Mouse (Mus musculus) kidney, adult 2 months (tissue): ENCODE measurements around the gene Rfx2. TPM values are rescaled to one million over a fixed set of nuclear protein-coding genes. Genes with fewer than 3 reads are reported as not detected.

Experiments used
- DNase-seq: peaks from one replicate; pipeline ENCODE4 v3.0.0; 2021
- H3K27ac ChIP-seq: fragments of 200-500 bp; 2 replicates; pipeline ENCODE4 v1.5.1; 2012; ENCODE audit warnings: low read depth, low read length, control low read depth, inconsistent platforms; ENCODE audit not compliant: insufficient read depth
- H3K27me3 ChIP-seq: fragments of 200-500 bp; replicated peaks from 2 replicates; pipeline ENCODE4 v1.6.1; 2012; ENCODE audit warnings: mild to moderate bottlenecking, moderate library complexity, low read length, inconsistent platforms; ENCODE audit not compliant: control insufficient read depth, insufficient read depth
- H3K36me3 ChIP-seq: fragments of 200-500 bp; 2 replicates; pipeline ENCODE4 v1.6.1; 2012; ENCODE audit warnings: mild to moderate bottlenecking, moderate library complexity, low read length, inconsistent platforms; ENCODE audit not compliant: control insufficient read depth, insufficient read depth
- H3K4me1 ChIP-seq: fragments of 200-500 bp; 2 replicates; pipeline ENCODE4 v1.6.1; 2011; ENCODE audit warnings: low read length; ENCODE audit not compliant: control insufficient read depth, insufficient read depth
- H3K4me3 ChIP-seq: fragments of 200-500 bp; 2 replicates; pipeline ENCODE4 v1.5.1; 2011; ENCODE audit warnings: mild to moderate bottlenecking, low read depth, low read length, control low read depth; ENCODE audit not compliant: insufficient read depth
- CTCF ChIP-seq: fragments of 200-500 bp; conservative IDR thresholded peaks from 2 replicates; pipeline ENCODE4 v1.5.1; 2011; ENCODE audit warnings: low read depth, mild to moderate bottlenecking, control low read depth, low read length, moderate library complexity, mixed read lengths; ENCODE audit not compliant: insufficient read depth, insufficient read length
- POLR2A ChIP-seq: fragments of 200-500 bp; IDR thresholded peaks from one replicate; pipeline ENCODE4 v1.6.1; 2011; ENCODE audit warnings: low read depth, low read length, control low read depth
- WGBS: fragments of 180-500 bp; shearing (Covaris S2); methylation state at CpG from one replicate; pipeline ENCODE4 v1.1.7; 2018; 5-methylcytosine and 5-hydroxymethylcytosine counted together
- polyA plus RNA-seq: library from polyadenylated mRNA; depleted of rRNA; stranded (reverse); fragments of >200 nt; gene quantifications from 2 replicates; pipeline ENCODE4 v1.2.3, GENCODE M21; 2012

Rfx2 gene
- polyA plus RNA-seq, 1 experiment, result 4.8 TPM

GRCm38 (mm10) chr17:56789286-56789685 is 41.5 kb downstream of the Rfx2 start:
- WGBS, result 87% methylated on average over 6 of the region's 6 CpGs
- DNase-seq, result no peak
- H3K4me1 ChIP-seq, result no peaks in the 10 kb centered on the region
- H3K27ac ChIP-seq, result no peak overlapping the region
- H3K27me3 ChIP-seq, result no peaks in the 10 kb centered on the region
- no peak overlapping the region for H3K4me3 ChIP-seq
- H3K36me3 ChIP-seq, result no peaks in the 10 kb centered on the region
- TF ChIP-seq POLR2A (no peak), CTCF (no peak)

- DNase-seq, result no peak
- no peaks in the 10 kb centered on the region for H3K4me1 ChIP-seq
- no peaks in the 10 kb centered on the region for H3K36me3 ChIP-seq
- H3K27me3 ChIP-seq, result no peaks in the 10 kb centered on the region
- no peak for TF ChIP-seq POLR2A
- TF ChIP-seq CTCF, result no peak
- H3K4me3 ChIP-seq, result no peak overlapping the region
- 66% methylated on average over 3 of the region's 3 CpGs for WGBS
- H3K27ac ChIP-seq, result no peak overlapping the region
These were observed 41.9 kb downstream of the Rfx2 start for GRCm38 (mm10) chr17:56788886-56789285.

- Histone ChIP-seq H3K4me3 (no peak overlapping the region), H3K27ac (no peak overlapping the region), H3K36me3 (no peaks in the 10 kb centered on the region), H3K27me3 (no peaks in the 10 kb centered on the region), H3K4me1 (no peaks in the 10 kb centered on the region)
- WGBS, result 45% methylated on average over 13 of the region's 13 CpGs
- TF ChIP-seq POLR2A (no peak), CTCF (no peak)
- peak; percentile 87 for DNase-seq
These were observed 50.4 kb downstream of the Rfx2 start for GRCm38 (mm10) chr17:56780291-56780978.

- Histone ChIP-seq H3K36me3 (no peaks in the 10 kb centered on the region), H3K27me3 (no peaks in the 10 kb centered on the region), H3K4me3 (no peak overlapping the region), H3K27ac (no peak overlapping the region), H3K4me1 (no peaks in the 10 kb centered on the region)
- TF ChIP-seq CTCF, result no peak
- no peak for TF ChIP-seq POLR2A
- DNase-seq, result no peak
- 72% methylated on average over 3 of the region's 3 CpGs for WGBS
These were observed 51.9 kb downstream of the Rfx2 start for GRCm38 (mm10) chr17:56778779-56779362.

GRCm38 (mm10) chr17:56777568-56777967 is 53.2 kb downstream of the Rfx2 start:
- Histone ChIP-seq H3K27ac (no peak overlapping the region), H3K27me3 (no peaks in the 10 kb centered on the region), H3K4me1 (no peaks in the 10 kb centered on the region), H3K36me3 (no peaks in the 10 kb centered on the region), H3K4me3 (no peak overlapping the region)
- WGBS, result 93% methylated on average over 11 of the region's 11 CpGs
- TF ChIP-seq POLR2A (no peak), CTCF (no peak)
- DNase-seq, result no peak

- Histone ChIP-seq H3K27ac (no peak within 1 kb of the TSS), H3K27me3 (no peaks in the 10 kb centered on the region), H3K4me3 (no peak within 1 kb of the TSS), H3K36me3 (no peaks in the 10 kb centered on the region), H3K4me1 (no peaks in the 10 kb centered on the region; the same call in 1 of the 2 replicates)
- TF ChIP-seq POLR2A (no peak), CTCF (no peak)
- no peak for DNase-seq
- WGBS, result 82% methylated on average over 5 of the region's 5 CpGs
These were observed 60.9 kb downstream of the Rfx2 start, which contains the start of gene Prr22 for GRCm38 (mm10) chr17:56769950-56770349. TSS of gene Prr22 (plus strand) at chr17:56770250.

GRCm38 (mm10) chr17:56768941-56769340 is 61.9 kb downstream of the Rfx2 start:
- no peak overlapping the region for H3K4me3 ChIP-seq
- TF ChIP-seq CTCF, result no peak
- no peak for TF ChIP-seq POLR2A
- no peaks in the 10 kb centered on the region for H3K36me3 ChIP-seq
- H3K4me1 ChIP-seq, result peaks cover 4% of the 10 kb centered on the region; the same call in 1 of the 2 replicates
- no peak overlapping the region for H3K27ac ChIP-seq
- H3K27me3 ChIP-seq, result no peaks in the 10 kb centered on the region
- 94% methylated on average over 11 of the region's 11 CpGs for WGBS
- no peak for DNase-seq
